Mouse (Mus musculus): Measurements from ENCODE around the gene Cntnap2. TPM values are rescaled to one million over a fixed set of nuclear protein-coding genes. Genes with fewer than 3 reads are reported as not detected.

Cntnap2 gene
- total and polyA plus RNA-seq, 3 experiments, result 0.30 to 0.79 (median 0.44) TPM

- H3K4me2 ChIP-seq (ENCODE audit: insufficient read depth, low read depth, poor library complexity, severe bottlenecking), result no peak overlapping the region
These were observed 2197.9 kb downstream of the Cntnap2 start for GRCm38 (mm10) chr6:47256918-47257506.

GRCm38 (mm10) chr6:47259626-47260114, 2200.5 kb downstream of the Cntnap2 start:
- Histone ChIP-seq H3K27ac (ENCODE audit: insufficient read depth, low read depth) (no peak overlapping the region), H3K4me2 (ENCODE audit: insufficient read depth, low read depth, poor library complexity, severe bottlenecking) (no peak overlapping the region), H3K36me3 (replicated peaks in 1 of 2; ENCODE audit: control insufficient read depth in 1 of 2, insufficient read depth in 1 of 2, low read length in 1 of 2) (no peaks in the 10 kb centered on the region), H3K4me3 (replicated peaks in 1 of 3; ENCODE audit: low read depth in 2 of 3, low read length in 2 of 3, poor library complexity in 1 of 3) (no peak overlapping the region), H3K9ac (ENCODE audit: insufficient read depth, low read depth) (no peak overlapping the region), H3K79me2 (replicated peaks; ENCODE audit: control insufficient read depth, extremely low read depth, insufficient read depth, poor library complexity, severe bottlenecking) (no peaks in the 10 kb centered on the region), H3K27me3 (replicated peaks) (no peaks in the 10 kb centered on the region), H3K4me1 (ENCODE audit: control insufficient read depth in 1 of 2, insufficient read depth in 2 of 2) (peaks cover 0 to 21% of the 10 kb centered on the region in 2 experiments; a peak in 2 of 4 replicates), H3K9me3 (replicated peaks; ENCODE audit: low read length) (no peaks in the 10 kb centered on the region)
- in situ Hi-C loops (cut with MboI; ENCODE audit: low pct_ligation_motif_present, low pct_unique_long_range_greater_than_20kb, low sequenced_read_pairs), result no loop called here
- dilution Hi-C loops (cut with MboI; ENCODE audit: extremely low pct_ligation_motif_present, extremely low pct_unique_long_range_greater_than_20kb, low sequenced_read_pairs), result no loop called here
- no peak for DNase-seq (ENCODE audit: extremely low read depth)
- TF ChIP-seq POLR2AphosphoS2 (IDR thresholded peaks at IDR 0.05; ENCODE audit: low read depth, low read length) (no peak), E2F4 (IDR thresholded peaks at IDR 0.05; ENCODE audit: insufficient replicate concordance, low read depth, low read length) (no peak), ZC3H11A (IDR thresholded peaks at IDR 0.05; ENCODE audit: low read depth, low read length) (no peak), ZNF384 (IDR thresholded peaks at IDR 0.05; ENCODE audit: low read depth, low read length) (no peak)

More at GRCm38 (mm10) chr6:47256918-47257506, 2197.9 kb downstream of the Cntnap2 start:
- no peaks in the 10 kb centered on the region for H3K27me3 ChIP-seq (replicated peaks)
- dilution Hi-C loops (cut with MboI; ENCODE audit: extremely low pct_ligation_motif_present, extremely low pct_unique_long_range_greater_than_20kb, low sequenced_read_pairs), result no loop called here
- in situ Hi-C loops (cut with MboI; ENCODE audit: low pct_ligation_motif_present, low pct_unique_long_range_greater_than_20kb, low sequenced_read_pairs), result no loop called here
- no peaks in the 10 kb centered on the region for H3K79me2 ChIP-seq (replicated peaks; ENCODE audit: control insufficient read depth, extremely low read depth, insufficient read depth, poor library complexity, severe bottlenecking)
- no peak for TF ChIP-seq ZMIZ1 (IDR thresholded peaks at IDR 0.05; ENCODE audit: low read depth, low read length)
- TF ChIP-seq EP300 (IDR thresholded peaks at IDR 0.05; ENCODE audit: low read length), result no peak
- H3K27ac ChIP-seq (ENCODE audit: insufficient read depth, low read depth), result no peak overlapping the region
- H3K4me1 ChIP-seq (ENCODE audit: control insufficient read depth in 1 of 2, insufficient read depth in 2 of 2), result peaks cover 0 to 17% of the 10 kb centered on the region in 2 experiments; a peak in 2 of 4 replicates
- no peak for DNase-seq (ENCODE audit: extremely low read depth)
- no peak overlapping the region for H3K9ac ChIP-seq (ENCODE audit: insufficient read depth, low read depth)
- H3K9me3 ChIP-seq (replicated peaks; ENCODE audit: low read length), result no peaks in the 10 kb centered on the region
- no peak overlapping the region for H3K4me3 ChIP-seq (replicated peaks in 1 of 3; ENCODE audit: low read depth in 2 of 3, low read length in 2 of 3, poor library complexity in 1 of 3)
- H3K36me3 ChIP-seq (replicated peaks in 1 of 2; ENCODE audit: control insufficient read depth in 1 of 2, insufficient read depth in 1 of 2, low read length in 1 of 2), result no peaks in the 10 kb centered on the region

DNA sequence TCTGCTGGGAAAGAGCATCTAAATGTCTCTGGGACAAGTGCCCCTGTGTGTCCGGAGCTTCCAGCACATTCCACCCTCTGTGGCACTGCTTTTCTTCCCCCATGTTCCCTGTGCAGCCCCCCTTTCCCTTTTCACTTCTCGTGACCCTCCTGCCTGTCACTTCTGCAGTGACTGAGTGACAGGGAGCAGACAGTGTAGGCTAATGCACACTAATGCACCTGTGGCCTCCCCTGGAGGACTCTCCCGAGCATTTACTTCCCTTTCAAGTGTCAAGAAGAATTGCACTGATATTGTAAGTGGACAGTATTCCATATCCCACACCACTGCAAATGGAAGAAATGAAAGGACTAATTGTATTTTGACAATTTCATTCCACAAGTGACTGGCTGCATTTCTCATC, 2208.1 kb downstream of the Cntnap2 start:
- no peak overlapping the region for H3K9ac ChIP-seq (ENCODE audit: insufficient read depth, low read depth)
- H3K79me2 ChIP-seq (replicated peaks; ENCODE audit: control insufficient read depth, extremely low read depth, insufficient read depth, poor library complexity, severe bottlenecking), result no peaks in the 10 kb centered on the region
- no peak overlapping the region for H3K27ac ChIP-seq (ENCODE audit: insufficient read depth, low read depth)
- TF ChIP-seq CHD1 (IDR thresholded peaks at IDR 0.05; ENCODE audit: low read depth, low read length) (no peak), MXI1 (IDR thresholded peaks at IDR 0.05; ENCODE audit: low read depth, low read length) (no peak), MYC (IDR thresholded peaks at IDR 0.05; ENCODE audit: low read depth, low read length) (no peak), ZKSCAN1 (IDR thresholded peaks at IDR 0.05; ENCODE audit: borderline replicate concordance, low read depth, low read length) (no peak), UBTF (IDR thresholded peaks at IDR 0.05; ENCODE audit: low read depth, low read length) (no peak), SMC3 (IDR thresholded peaks at IDR 0.05; ENCODE audit: low read depth, low read length) (no peak), BHLHE40 (IDR thresholded peaks at IDR 0.05; ENCODE audit: low read depth, low read length) (no peak), TCF12 (IDR thresholded peaks at IDR 0.05; ENCODE audit: low read depth, low read length) (no peak)
- no peaks in the 10 kb centered on the region for H3K9me3 ChIP-seq (replicated peaks; ENCODE audit: low read length)
- DNase-seq (ENCODE audit: extremely low read depth), result no peak
- peaks cover 11 to 48% of the 10 kb centered on the region in 2 experiments for H3K4me1 ChIP-seq (ENCODE audit: control insufficient read depth in 1 of 2, insufficient read depth in 2 of 2)
- H3K4me3 ChIP-seq (replicated peaks in 1 of 3; ENCODE audit: low read depth in 2 of 3, low read length in 2 of 3, poor library complexity in 1 of 3), result no peak overlapping the region
- dilution Hi-C loops (cut with MboI; ENCODE audit: extremely low pct_ligation_motif_present, extremely low pct_unique_long_range_greater_than_20kb, low sequenced_read_pairs) (no loop called here), in situ Hi-C loops (cut with MboI; ENCODE audit: low pct_ligation_motif_present, low pct_unique_long_range_greater_than_20kb, low sequenced_read_pairs) (no loop called here)
- H3K36me3 ChIP-seq (replicated peaks in 1 of 2; ENCODE audit: control insufficient read depth in 1 of 2, insufficient read depth in 1 of 2, low read length in 1 of 2), result no peaks in the 10 kb centered on the region
- H3K4me2 ChIP-seq (ENCODE audit: insufficient read depth, low read depth, poor library complexity, severe bottlenecking), result no peak overlapping the region
- no peaks in the 10 kb centered on the region for H3K27me3 ChIP-seq (replicated peaks)
